Mouse (Mus musculus) neutrophil, adult 59 days (primary cell): Measurements from ENCODE around the gene Nrm. TPM values are rescaled to one million over a fixed set of nuclear protein-coding genes. Genes with fewer than 3 reads are reported as not detected.

Experiments
- total RNA-seq, 2 experiments: library from RNA; stranded (reverse); gene quantifications; 1 replicate in 1 of 2; 2 replicates in 1 of 2; pipeline ENCODE4 v1.2.4; 2023

The Nrm gene
- 10 to 100 TPM; 40.8 to 50.0 TPM for total RNA-seq

GRCm38 (mm10) chr17:35861198-35861857, at the start of gene Nrm:
TSS of gene Nrm (plus strand) at chr17:35861318.

DNA sequence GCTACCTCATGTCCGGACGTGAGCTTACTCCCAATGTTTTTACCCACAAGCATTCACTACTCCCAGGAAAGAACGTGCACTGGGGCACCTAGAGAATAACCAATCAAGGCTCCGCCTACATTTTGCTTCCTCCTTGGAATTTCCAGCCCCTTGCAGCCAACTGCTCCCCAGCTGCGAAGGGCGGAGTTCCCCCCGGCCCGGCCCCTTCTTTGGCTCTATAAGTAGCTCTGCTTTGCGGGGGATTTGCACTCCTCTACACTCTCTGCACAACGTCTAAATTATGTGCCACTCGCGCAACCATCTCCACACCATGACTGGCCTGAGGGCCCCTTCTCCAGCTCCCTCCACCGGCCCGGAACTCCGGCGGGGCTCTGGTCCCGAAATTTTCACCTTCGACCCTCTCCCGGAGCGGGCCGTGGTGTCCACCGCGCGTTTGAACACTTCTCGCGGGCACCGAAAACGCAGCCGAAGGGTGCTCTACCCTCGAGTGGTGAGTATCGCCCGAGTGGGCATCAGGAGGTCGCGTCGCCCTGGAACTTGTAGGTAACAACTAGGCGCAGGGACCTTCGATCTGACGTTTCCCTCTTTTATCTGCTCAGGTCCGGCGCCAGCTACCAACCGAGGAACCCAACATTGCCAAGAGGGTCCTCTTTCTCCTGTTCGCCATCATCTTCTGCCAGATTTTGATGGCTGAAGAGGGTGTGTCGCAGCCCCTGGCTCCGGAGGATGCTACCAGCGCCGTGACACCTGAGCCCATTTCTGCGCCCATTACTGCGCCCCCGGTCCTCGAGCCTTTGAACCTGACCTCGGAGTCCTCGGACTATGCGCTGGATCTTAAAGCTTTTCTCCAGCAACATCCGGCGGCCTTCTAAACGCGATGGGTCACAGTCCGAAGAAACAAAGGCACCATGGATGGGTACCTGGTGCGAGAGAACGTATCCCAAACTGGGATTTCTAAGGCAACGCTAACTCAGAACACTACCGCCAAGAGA, 39.4 kb upstream of the Nrm start, which contains the start of gene Ier3:
Gene Ier3 (plus strand): TSS at position 246 of the 992 bp plus-strand sequence.

DNA sequence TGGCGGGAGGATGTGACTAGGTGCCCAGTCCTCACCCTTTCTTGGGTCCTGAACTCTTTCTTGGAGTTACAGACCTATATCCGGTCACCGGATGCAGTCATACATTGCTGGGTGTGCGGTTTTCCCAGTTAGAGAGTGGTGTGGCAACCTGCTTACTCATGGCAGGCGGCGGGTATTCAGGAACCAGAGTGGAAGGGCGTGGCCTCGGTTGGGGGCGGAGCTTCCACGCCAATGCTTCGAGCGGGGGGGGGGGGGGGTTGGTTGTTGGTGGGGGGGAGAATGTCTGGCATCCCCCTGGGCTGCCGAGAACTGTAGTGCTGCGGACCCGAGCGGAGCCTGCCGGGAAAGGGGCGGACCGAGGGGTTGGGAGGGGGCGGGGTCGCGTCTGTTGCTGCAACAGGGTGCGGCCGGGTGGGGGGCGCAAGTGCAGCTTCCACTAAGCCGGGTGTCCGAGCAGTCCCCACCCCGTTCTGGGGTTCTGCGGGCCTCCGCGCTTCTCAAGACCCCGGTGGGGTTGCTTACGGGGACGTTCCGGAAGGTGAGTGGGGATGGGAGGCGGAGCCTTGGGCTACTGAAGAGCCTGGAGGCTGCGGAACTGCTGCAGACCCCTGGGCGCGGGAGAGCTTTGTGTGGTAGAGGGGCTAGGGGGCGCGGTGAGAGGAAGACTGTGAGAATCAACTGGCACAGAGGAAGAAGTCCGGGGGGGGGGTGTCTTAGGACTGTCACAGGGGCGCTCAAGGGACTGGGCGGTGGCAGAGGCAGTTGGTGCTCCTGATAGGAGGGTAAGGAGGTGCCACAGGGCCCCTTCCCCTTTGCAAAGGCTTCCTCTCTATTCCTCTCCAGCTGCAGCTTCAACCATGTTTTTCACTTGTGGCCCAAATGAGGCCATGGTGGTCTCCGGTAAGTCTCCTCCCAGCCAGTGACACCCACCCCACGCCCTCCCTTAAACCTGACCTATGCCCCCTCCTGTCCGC, 37.9 kb upstream of the Nrm start, which contains the start of gene Flot1:
Gene Flot1 (plus strand): TSS at position 267 of the 974 bp plus-strand sequence.

GRCm38 (mm10) chr17:35838122-35838544, 23.0 kb upstream of the Nrm start, which contains the start of gene Tubb5:
TSS of gene Tubb5 (minus strand) at chr17:35838306.

GRCm38 (mm10) chr17:35841076-35841950, 19.8 kb upstream of the Nrm start, which contains the start of gene Mdc1:
TSS of gene Mdc1 (plus strand) at chr17:35841515.

DNA sequence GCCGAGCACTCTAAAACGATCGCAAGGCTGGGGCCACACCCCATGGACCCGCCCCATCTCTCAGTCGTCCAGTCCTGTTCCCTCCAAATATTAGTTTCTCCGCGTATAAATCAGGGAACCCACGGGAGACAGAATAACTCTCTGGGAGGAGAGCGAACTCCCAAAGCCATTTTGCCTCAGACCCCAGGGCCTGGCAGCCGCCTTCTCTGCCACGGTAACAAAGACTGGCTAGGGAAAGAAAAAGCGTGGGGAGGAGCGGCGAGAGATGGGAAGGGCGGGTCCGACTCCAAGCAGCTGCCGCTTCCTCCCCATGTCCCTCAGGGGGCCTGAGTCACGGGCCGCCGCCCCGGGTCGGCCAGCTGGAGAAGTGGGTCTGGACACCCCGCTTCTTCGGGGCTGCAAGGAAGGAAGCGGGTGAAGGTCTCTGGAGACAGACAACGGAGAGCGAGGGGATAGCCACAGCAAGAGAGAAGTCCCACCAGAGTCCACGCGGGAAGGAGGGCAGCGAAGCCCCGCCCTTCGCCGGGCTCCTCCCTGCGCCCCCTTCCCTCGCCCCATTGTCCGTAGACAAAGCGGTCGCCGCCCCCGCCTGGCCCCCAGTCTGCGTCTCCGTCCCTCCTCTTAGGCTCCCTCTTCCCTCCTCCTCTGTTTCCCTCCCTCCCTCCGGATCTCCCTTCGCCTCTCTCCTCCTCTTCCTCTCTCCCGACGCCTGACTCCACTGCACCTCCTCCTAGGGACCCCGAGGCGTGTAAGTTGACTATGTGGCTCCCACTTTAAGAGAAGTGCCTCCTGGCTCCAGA, 4.6 kb downstream of the Nrm start, which contains the start of gene Ppp1r18:
Gene Ppp1r18 (plus strand): TSS at position 113 of the 800 bp plus-strand sequence.

GRCm38 (mm10) chr17:35879245-35880057, 18.3 kb downstream of the Nrm start, which contains the start of gene Dhx16:
TSS of gene Dhx16 (plus strand) at chr17:35879819.

DNA sequence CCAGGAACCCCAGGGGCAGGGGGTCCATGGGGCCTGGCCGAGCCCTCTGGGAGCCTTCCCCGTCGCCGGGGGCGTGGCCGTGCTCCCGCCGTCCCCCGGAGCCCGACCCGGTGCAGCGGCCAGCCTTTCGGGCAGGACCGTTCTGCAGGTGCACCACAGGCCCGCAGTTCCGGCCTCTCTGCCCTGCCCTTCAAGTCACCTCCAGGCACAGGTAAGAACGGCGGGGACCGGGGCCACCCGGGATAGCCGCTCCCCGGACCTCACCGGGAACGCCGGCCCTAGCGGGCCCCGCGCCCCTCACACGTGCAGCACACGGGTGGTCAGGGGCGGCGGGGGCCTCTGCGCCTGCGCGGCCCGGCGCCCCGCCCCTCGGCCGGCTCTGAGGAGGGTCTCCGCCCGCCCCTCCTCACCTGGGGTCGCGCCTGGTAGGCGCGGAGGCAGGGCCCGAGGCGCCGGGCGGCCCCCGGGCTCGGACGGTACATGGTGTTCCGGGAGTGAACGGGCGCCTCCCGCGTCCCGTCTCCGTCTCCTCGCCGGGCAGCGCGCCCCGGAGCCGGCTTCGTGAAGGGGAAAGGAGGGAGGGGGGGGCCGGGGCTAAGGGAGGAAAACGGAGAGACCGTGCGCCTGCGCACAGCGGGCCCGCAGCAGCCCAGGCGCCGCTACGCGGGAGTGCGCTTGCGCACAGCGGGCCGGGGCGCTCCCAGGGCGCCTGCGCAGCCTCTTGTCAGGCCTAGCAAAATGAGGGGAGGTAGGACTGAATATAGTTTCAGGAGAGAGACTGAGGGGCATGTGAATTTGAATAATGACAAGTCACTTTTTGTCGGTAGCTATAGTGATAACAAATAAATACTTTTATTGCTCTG, 35.9 kb downstream of the Nrm start, which contains the start of gene 2310061I04Rik:
Gene 2310061I04Rik (minus strand): TSS at position 651 of the 863 bp plus-strand sequence.

DNA sequence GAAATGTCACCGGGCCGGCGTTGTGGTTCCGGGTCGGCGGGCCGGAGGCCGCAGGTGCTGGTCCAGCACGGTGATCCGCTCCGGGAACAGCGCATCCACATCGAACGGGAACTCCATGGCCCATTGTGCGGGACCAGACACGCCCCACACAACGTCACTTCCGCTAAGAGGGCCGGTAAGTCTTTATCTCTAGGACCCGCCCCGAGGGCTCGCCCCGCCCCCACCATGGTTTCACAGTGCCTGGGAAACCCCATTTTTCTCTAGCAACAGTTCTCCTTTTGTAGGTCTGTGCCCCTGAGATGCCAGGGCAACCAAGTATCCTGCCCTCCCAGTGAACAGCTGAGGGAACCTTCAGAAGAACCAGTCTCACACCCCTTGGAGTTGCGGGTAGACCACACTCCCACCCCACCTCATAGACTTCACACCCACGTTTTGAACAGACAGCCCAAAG, 48.8 kb downstream of the Nrm start, which contains the start of gene Atat1:
Gene Atat1 (minus strand): TSS at position 157 of the 451 bp plus-strand sequence.

Other genes starting within 250 kb of the Nrm start
- gene Gm9573, start 234.7 kb upstream of the Nrm start, total RNA-seq: not detected
- gene Mucl3, start 217.6 kb upstream of the Nrm start, total RNA-seq: not detected
- gene Vars2, start 193.7 kb upstream of the Nrm start, total RNA-seq: 10 to 100 TPM in 1 of 2 experiments, 1 to 10 TPM in 1; 7.2 to 11.6 TPM
- 1 to 10 TPM; 6.5 to 9.4 TPM for gene Gtf2h4, start 187.6 kb upstream of the Nrm start, total RNA-seq
- under 1 TPM; 0.31 to 0.51 TPM for gene Ddr1, start 156.7 kb upstream of the Nrm start, total RNA-seq
- 100 to 1,000 TPM; 115 to 121 TPM for gene Ier3, start 39.6 kb upstream of the Nrm start, total RNA-seq
- 100 to 1,000 TPM; 181 to 198 TPM for gene Flot1, start 38.1 kb upstream of the Nrm start, total RNA-seq
- 100 to 1,000 TPM; 449 to 487 TPM for gene Tubb5, start 23.0 kb upstream of the Nrm start, total RNA-seq
- gene Mdc1, start 19.8 kb upstream of the Nrm start, total RNA-seq: 10 to 100 TPM; 33.5 to 33.9 TPM
- gene Ppp1r18, start 4.3 kb downstream of the Nrm start, total RNA-seq: 100 to 1,000 TPM; 291 to 293 TPM
- 10 to 100 TPM; 63.4 to 68.3 TPM for gene Dhx16, start 18.5 kb downstream of the Nrm start, total RNA-seq
- 10 to 100 TPM; 12.1 to 14.2 TPM for gene 2310061I04Rik, start 36.1 kb downstream of the Nrm start, total RNA-seq
- gene Atat1, start 48.8 kb downstream of the Nrm start, total RNA-seq: 10 to 100 TPM; 13.1 to 14.4 TPM
- 10 to 100 TPM; 18.4 to 21.4 TPM for gene Mrps18b, start 55.1 kb downstream of the Nrm start, total RNA-seq
- 100 to 1,000 TPM; 100 to 125 TPM for gene Ppp1r10, start 55.1 kb downstream of the Nrm start, total RNA-seq
- 10 to 100 TPM; 73.8 to 79.6 TPM for gene Abcf1, start 108.4 kb downstream of the Nrm start, total RNA-seq
- 10 to 100 TPM; 43.5 to 46.4 TPM for gene Gnl1, start 118.5 kb downstream of the Nrm start, total RNA-seq
- 10 to 100 TPM; 25.9 to 32.6 TPM for gene Prr3, start 118.9 kb downstream of the Nrm start, total RNA-seq
- gene H2-T24, start 159.2 kb downstream of the Nrm start, total RNA-seq: 10 to 100 TPM; 34.9 to 43.5 TPM
- 100 to 1,000 TPM; 154 to 159 TPM for gene H2-T23, start 171.5 kb downstream of the Nrm start, total RNA-seq
- 10 to 100 TPM; 28.5 to 30.4 TPM for gene H2-T22, start 181.4 kb downstream of the Nrm start, total RNA-seq
- under 1 TPM in 1 of 2 experiments, not detected in 1; 0.24 TPM for gene Gm6034, start 181.6 kb downstream of the Nrm start, total RNA-seq
- 10 to 100 TPM; 26.6 to 29.0 TPM for gene Gm11127, start 197.1 kb downstream of the Nrm start, total RNA-seq